Comparison of ENCODE assay signal across 9 mouse cellular contexts in the genomic region with DNA sequence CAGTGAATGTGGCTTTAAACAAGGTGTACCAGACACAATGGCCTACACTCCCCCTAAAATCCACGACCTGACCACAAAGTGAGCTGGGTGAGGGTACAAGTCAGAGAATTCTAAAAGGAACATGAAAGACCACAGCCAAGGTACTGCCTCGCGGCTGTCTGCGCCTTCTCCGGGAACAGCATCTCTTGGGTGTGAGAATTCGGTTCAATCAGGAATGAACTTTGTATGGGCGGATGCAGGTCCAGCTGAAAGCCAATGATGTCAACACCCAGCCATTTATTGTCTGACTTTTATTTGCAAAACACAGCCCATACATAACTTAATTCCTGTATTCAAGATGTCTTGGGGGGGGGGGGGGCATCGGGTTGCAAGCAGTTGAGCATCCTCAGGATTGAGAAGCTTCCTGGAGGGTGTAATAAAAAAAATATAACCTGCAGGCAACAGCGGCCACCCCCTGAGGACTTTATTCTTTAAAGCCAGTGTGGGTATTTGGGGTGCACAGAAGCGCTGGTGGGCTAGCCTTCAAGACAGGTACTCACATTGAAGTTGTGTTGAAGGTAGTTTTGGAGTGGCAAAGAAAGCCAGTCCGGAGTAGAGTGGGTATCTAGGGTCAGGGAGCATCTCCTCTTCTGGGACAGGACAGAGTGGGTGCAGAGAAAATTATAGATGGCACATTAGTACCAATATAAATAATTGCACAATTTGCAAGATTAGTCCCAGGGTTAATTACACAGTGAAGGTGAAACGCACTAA. TPM values are rescaled to one million over a fixed set of nuclear protein-coding genes. Genes with fewer than 3 reads are reported as not detected.
A peak's percentile ranks its signal among the peaks of the same experiment; 100 is the strongest.
DNase-seq lines count a peak whose midpoint lies in the region; ATAC-seq and TF ChIP-seq lines count a peak whose summit lies in the region.
"Had no signal": no experiment of that assay in that cellular context is flagged by ENCODE, and none has a peak within 500 bp of the region (broad histone marks: within the 10 kb centered on the region; RNA-seq: fewer than 3 reads in every experiment).

No protein-coding gene starts in this region.

- no peaks in the 10 kb centered on the region for H3K9me3 ChIP-seq in intestine, postnatal 0 days (ENCODE audit: control insufficient read depth)
- no peaks in the 10 kb centered on the region for H3K9me3 ChIP-seq in neural tube, embryonic 13.5 days

- no peaks in the 10 kb centered on the region for H3K27me3 ChIP-seq in intestine, postnatal 0 days (replicated peaks; ENCODE audit: control insufficient read depth, insufficient read depth, low read length)
- no peaks in the 10 kb centered on the region for H3K27me3 ChIP-seq in neural tube, embryonic 13.5 days

- no peak overlapping the region for H3K9ac ChIP-seq in intestine, postnatal 0 days (ENCODE audit: low read depth, low read length)
- peak overlapping the region; percentile 93 for H3K9ac ChIP-seq in neural tube, embryonic 13.5 days

- peak overlapping the region; percentile 86 for H3K27ac ChIP-seq in left cerebral cortex, adult 2 months
- H3K27ac ChIP-seq in embryonic fibroblast, embryonic 13.5 days (ENCODE audit: insufficient read depth, low read length): peak overlapping the region; percentile 14; the same call in 1 of the 2 replicates
- peak overlapping the region; percentile 89 for H3K27ac ChIP-seq in intestine, postnatal 0 days (ENCODE audit: low read depth, low read length)
- H3K27ac ChIP-seq in neural tube, embryonic 13.5 days (replicated peaks): peak overlapping the region; percentile 88

- ATAC-seq in intestine, postnatal 0 days: no peak
- no peak for ATAC-seq in neural tube, embryonic 13.5 days (ENCODE audit: low read depth)
- no peak for ATAC-seq in erythroid progenitor cell, adult 5-6 weeks (replicated peaks; ENCODE audit: low FRiP score, poor library complexity, severe bottlenecking)

- no peak for TF ChIP-seq POLR2A in embryonic fibroblast, embryonic 13.5 days (IDR thresholded peaks at IDR 0.05; ENCODE audit: low read depth, low read length)

- no peaks in the 10 kb centered on the region; the same call in 1 of the 2 replicates for H3K36me3 ChIP-seq in intestine, postnatal 0 days (ENCODE audit: control insufficient read depth, insufficient read depth)
- H3K36me3 ChIP-seq in neural tube, embryonic 13.5 days: peaks cover 8% of the 10 kb centered on the region

- 50% methylated on average over 12 of the region's 12 CpGs for WGBS in intestine, postnatal 0 days
- WGBS in neural tube, embryonic 13.5 days: 71% methylated on average over 12 of the region's 12 CpGs

- H3K4me1 ChIP-seq in embryonic fibroblast, embryonic 13.5 days (ENCODE audit: control insufficient read depth, insufficient read depth, low read length): no peaks in the 10 kb centered on the region
- H3K4me1 ChIP-seq in intestine, postnatal 0 days (replicated peaks; ENCODE audit: control insufficient read depth, insufficient read depth, low read length): no peaks in the 10 kb centered on the region
- peaks cover 36% of the 10 kb centered on the region for H3K4me1 ChIP-seq in neural tube, embryonic 13.5 days (replicated peaks)

- DNase-seq in left cerebral cortex, adult 2 months (ENCODE audit: extremely low spot score in 1 of 2, low spot score in 2 of 2): no peak
- no peak for DNase-seq in left cerebral cortex, adult 8-10 months (ENCODE audit: low spot score in 2 of 2)
- no peak for DNase-seq in left cerebral cortex, postnatal 4 days
- DNase-seq in thymus, postnatal 14 days: no peak

- TF ChIP-seq CTCF in left cerebral cortex, adult 2 months (IDR thresholded peaks at IDR 0.05): no peak
- no peak for TF ChIP-seq CTCF in embryonic fibroblast, embryonic 13.5 days (IDR thresholded peaks at IDR 0.05; ENCODE audit: borderline replicate concordance, insufficient read depth, low read length)
- no peak for TF ChIP-seq CTCF in intestine, postnatal 0 days (IDR thresholded peaks at IDR 0.05; ENCODE audit: low read depth)

- peak overlapping the region; percentile 69 for H3K4me3 ChIP-seq in left cerebral cortex, adult 2 months
- H3K4me3 ChIP-seq in embryonic fibroblast, embryonic 13.5 days (ENCODE audit: insufficient read depth, low read length): no peak overlapping the region
- H3K4me3 ChIP-seq in intestine, postnatal 0 days (ENCODE audit: low read depth, low read length): peak overlapping the region; percentile 68; the same call in 1 of the 2 replicates
- H3K4me3 ChIP-seq in neural tube, embryonic 13.5 days: peak overlapping the region; percentile 80

- H3K4me2 ChIP-seq in intestine, postnatal 0 days (replicated peaks; ENCODE audit: low read depth): peak overlapping the region; percentile 97
- H3K4me2 ChIP-seq in neural tube, embryonic 13.5 days: peak overlapping the region; percentile 94

- intact Hi-C loops in left cerebral cortex, adult 2 months (cut with DNase I): loop anchor here (2.0 to 10.0 kb wide), 4 partner anchors 38 to 768 kb away; a partner anchor contains a TSS
- intact Hi-C loops in left cerebral cortex, postnatal 4 days (cut with DNase I): loop anchor here (5.0 kb wide), 1 partner anchor 41 kb away; a partner anchor contains a TSS

RNA-seq across cellular contexts. Expression of a gene that starts 4.8 kb away (rescaled TPM):
- total RNA-seq in left cerebral cortex, adult 2 months (2021): 1 to 10 TPM; 2.1 to 2.2 TPM
- total RNA-seq in left cerebral cortex, adult 8-10 months (2022): 1 to 10 TPM; 1.6 to 5.9 (median 4.0) TPM
- polyA plus RNA-seq in embryonic fibroblast, embryonic 13.5 days (2011; ENCODE audit: insufficient read length, low read depth, missing spikeins): 3.0 and 6.6 TPM in 2 replicates
- 60.3 and 66.2 TPM in 2 replicates for polyA plus RNA-seq in intestine, postnatal 0 days (2015; fragmentation: Nextera tagmentation; extraction: Ambion mirVana)
- polyA plus RNA-seq in neural tube, embryonic 13.5 days (2015; fragmentation: Nextera tagmentation; extraction: Ambion mirVana): 0.99 and 2.1 TPM in 2 replicates
- 1 to 10 TPM; 2.1 to 3.2 TPM for total RNA-seq in left cerebral cortex, postnatal 4 days (2021)
- 15.5 and 23.5 TPM in 2 replicates for total RNA-seq in erythroid progenitor cell, adult 5-6 weeks (2015; ENCODE audit: low replicate concordance)
- 1.8 TPM in 1 of 2 replicates, not detected in the other for total RNA-seq in erythroid progenitor cell, adult 5-6 weeks (2017; ENCODE audit: low replicate concordance)

RNA-seq across cellular contexts. Expression of a gene that starts 5.0 kb away (rescaled TPM):
- total RNA-seq in left cerebral cortex, adult 2 months (2021): 100 to 1,000 TPM; 175 to 184 TPM
- total RNA-seq in left cerebral cortex, adult 8-10 months (2022): 100 to 1,000 TPM; 182 to 191 (median 185) TPM
- polyA plus RNA-seq in embryonic fibroblast, embryonic 13.5 days (2011; ENCODE audit: insufficient read length, low read depth, missing spikeins): 84.7 and 94.2 TPM in 2 replicates
- 35.8 and 40.3 TPM in 2 replicates for polyA plus RNA-seq in intestine, postnatal 0 days (2015; fragmentation: Nextera tagmentation; extraction: Ambion mirVana)
- polyA plus RNA-seq in neural tube, embryonic 13.5 days (2015; fragmentation: Nextera tagmentation; extraction: Ambion mirVana): 86.8 and 88.7 TPM in 2 replicates
- total RNA-seq in left cerebral cortex, postnatal 4 days (2021): 100 to 1,000 TPM; 232 to 251 TPM
- total RNA-seq in erythroid progenitor cell, adult 5-6 weeks (2015; ENCODE audit: low replicate concordance): 15.1 and 28.5 TPM in 2 replicates
- 7.0 and 8.3 TPM in 2 replicates for total RNA-seq in erythroid progenitor cell, adult 5-6 weeks (2017; ENCODE audit: low replicate concordance)

RNA-seq across cellular contexts. Expression of a gene that starts 11.4 kb away (rescaled TPM):
- total RNA-seq in left cerebral cortex, adult 2 months (2021): not detected
- not detected for total RNA-seq in left cerebral cortex, adult 8-10 months (2022)
- 0.58 TPM in 1 of 2 replicates, not detected in the other for polyA plus RNA-seq in embryonic fibroblast, embryonic 13.5 days (2011; ENCODE audit: insufficient read length, low read depth, missing spikeins)
- not detected in 2 replicates for polyA plus RNA-seq in intestine, postnatal 0 days (2015; fragmentation: Nextera tagmentation; extraction: Ambion mirVana)
- polyA plus RNA-seq in neural tube, embryonic 13.5 days (2015; fragmentation: Nextera tagmentation; extraction: Ambion mirVana): not detected in 2 replicates
- not detected for total RNA-seq in left cerebral cortex, postnatal 4 days (2021)
- total RNA-seq in erythroid progenitor cell, adult 5-6 weeks (2015; ENCODE audit: low replicate concordance): not detected in 2 replicates
- not detected in 2 replicates for total RNA-seq in erythroid progenitor cell, adult 5-6 weeks (2017; ENCODE audit: low replicate concordance)
- total RNA-seq: granulocyte monocyte progenitor cell, adult 5-6 weeks had no signal

RNA-seq across cellular contexts. Expression of a gene that starts 14.0 kb away (rescaled TPM):
- total RNA-seq in left cerebral cortex, adult 2 months (2021): 1 to 10 TPM; 6.5 to 7.4 TPM
- 1 to 10 TPM; 8.3 to 9.1 (median 9.0) TPM for total RNA-seq in left cerebral cortex, adult 8-10 months (2022)
- polyA plus RNA-seq in embryonic fibroblast, embryonic 13.5 days (2011; ENCODE audit: insufficient read length, low read depth, missing spikeins): 12.3 and 16.2 TPM in 2 replicates
- polyA plus RNA-seq in intestine, postnatal 0 days (2015; fragmentation: Nextera tagmentation; extraction: Ambion mirVana): 0.74 and 1.1 TPM in 2 replicates
- polyA plus RNA-seq in neural tube, embryonic 13.5 days (2015; fragmentation: Nextera tagmentation; extraction: Ambion mirVana): 9.5 and 10.4 TPM in 2 replicates
- total RNA-seq in left cerebral cortex, postnatal 4 days (2021): 10 to 100 TPM; 35.4 to 38.3 TPM
- total RNA-seq in erythroid progenitor cell, adult 5-6 weeks (2015; ENCODE audit: low replicate concordance): not detected in 2 replicates
- 1.0 TPM in 1 of 2 replicates, not detected in the other for total RNA-seq in erythroid progenitor cell, adult 5-6 weeks (2017; ENCODE audit: low replicate concordance)

RNA-seq across cellular contexts. Expression of a gene that starts 21.0 kb away (rescaled TPM):
- under 1 TPM; 0.45 to 0.79 TPM for total RNA-seq in left cerebral cortex, adult 2 months (2021)
- total RNA-seq in left cerebral cortex, adult 8-10 months (2022): under 1 TPM; 0.33 to 0.66 (median 0.51) TPM
- polyA plus RNA-seq in embryonic fibroblast, embryonic 13.5 days (2011; ENCODE audit: insufficient read length, low read depth, missing spikeins): not detected in 2 replicates
- 119 and 128 TPM in 2 replicates for polyA plus RNA-seq in intestine, postnatal 0 days (2015; fragmentation: Nextera tagmentation; extraction: Ambion mirVana)
- polyA plus RNA-seq in neural tube, embryonic 13.5 days (2015; fragmentation: Nextera tagmentation; extraction: Ambion mirVana): not detected in 2 replicates
- total RNA-seq in left cerebral cortex, postnatal 4 days (2021): under 1 TPM in 1 of 2 experiments, not detected in 1; 0.20 TPM
- not detected in 2 replicates for total RNA-seq in erythroid progenitor cell, adult 5-6 weeks (2015; ENCODE audit: low replicate concordance)
- total RNA-seq in erythroid progenitor cell, adult 5-6 weeks (2017; ENCODE audit: low replicate concordance): not detected in 2 replicates

Comparison
In these comparisons a context has a peak if more than half of its experiments do, and no peak if none do; other contexts are left out.
1. H3K27ac ChIP-seq: peak in every context shown above with its lines; median percentile 89 in intestine, postnatal 0 days; 88 in neural tube, embryonic 13.5 days; 86 in left cerebral cortex, adult 2 months; 14 in embryonic fibroblast, embryonic 13.5 days.
2. RNA of a gene that starts 5.0 kb away (total RNA-seq): 232 to 251 TPM in left cerebral cortex, postnatal 4 days, 182 to 191 TPM in left cerebral cortex, adult 8-10 months and 175 to 184 TPM in left cerebral cortex, adult 2 months; 7.0 to 28.5 TPM in erythroid progenitor cell, adult 5-6 weeks; every median in the first group is over 4 times any median in the second.